Mouse (Mus musculus) large intestine, adult 2 months (tissue): Measurements from ENCODE around the gene Eps8l1. TPM values are rescaled to one million over a fixed set of nuclear protein-coding genes. Genes with fewer than 3 reads are reported as not detected.
"Not testable (repeated sequence)": the region's sequence is repeated elsewhere in the genome, so short reads cannot be mapped to it uniquely, and the experiment has no call there.

Experiments used
- DNase-seq: peaks from one replicate; pipeline ENCODE4 v3.0.0-alpha.2; 2012; ENCODE audit warnings: low read depth, low spot score
- whole genome bisulfite sequencing: fragments of 180-500 bp; shearing (Covaris S2); methylation state at CpG from one replicate; pipeline ENCODE4 v1.1.7; 2018; 5-methylcytosine and 5-hydroxymethylcytosine counted together
- polyA plus RNA-seq: library from polyadenylated mRNA; depleted of rRNA; stranded (reverse); fragments of >200 nt; gene quantifications from 2 replicates; pipeline ENCODE4 v1.2.3, GENCODE M21; 2012; rRNA removed

Gene Eps8l1
- 0.81 and 1.7 TPM in 2 replicates for polyA plus RNA-seq

GRCm38 (mm10) chr7:4460576-4461434 is at the start of gene Eps8l1:
Eps8l1 (plus strand) TSS chr7:4460674.
- no peak for DNase-seq
- 42% methylated on average over 14 of the region's 16 CpGs for WGBS

- not testable (repeated sequence) for DNase-seq
- WGBS: 98% methylated on average over 15 of the region's 15 CpGs
These were observed 48.1 kb upstream of the Eps8l1 start for GRCm38 (mm10) chr7:4412406-4412805.

- DNase-seq: no peak
- 87% methylated on average over 6 of the region's 6 CpGs for WGBS
These were observed 40.8 kb upstream of the Eps8l1 start for GRCm38 (mm10) chr7:4419681-4420080.

GRCm38 (mm10) chr7:4420230-4420629 is 40.2 kb upstream of the Eps8l1 start:
- 54% methylated on average over 4 of the region's 4 CpGs for WGBS
- no peak for DNase-seq

- 70% methylated on average over 7 of the region's 7 CpGs for WGBS
- DNase-seq: peak; percentile 86
These were observed 33.1 kb upstream of the Eps8l1 start for GRCm38 (mm10) chr7:4427161-4427912.

GRCm38 (mm10) chr7:4430246-4430844 is 30.1 kb upstream of the Eps8l1 start:
- WGBS: 94% methylated on average over 9 of the region's 9 CpGs
- no peak for DNase-seq

- DNase-seq: peak; percentile 52
- WGBS: 81% methylated on average over 6 of the region's 6 CpGs
These were observed 28.9 kb upstream of the Eps8l1 start for GRCm38 (mm10) chr7:4431548-4431947.

GRCm38 (mm10) chr7:4432026-4432425 is 28.4 kb upstream of the Eps8l1 start:
- WGBS: 89% methylated on average over 8 of the region's 8 CpGs
- no peak for DNase-seq

- DNase-seq: no peak
- WGBS: 87% methylated on average over 2 of the region's 2 CpGs
These were observed 22.8 kb upstream of the Eps8l1 start for GRCm38 (mm10) chr7:4437721-4438120.

- 90% methylated on average over 10 of the region's 10 CpGs for WGBS
- no peak for DNase-seq
These were observed 19.9 kb upstream of the Eps8l1 start for GRCm38 (mm10) chr7:4440549-4440948.

GRCm38 (mm10) chr7:4445216-4445791 is 15.2 kb upstream of the Eps8l1 start, which contains the start of gene Rdh13:
Rdh13 (minus strand) TSS chr7:4445649.
- whole genome bisulfite sequencing: under 1% methylated on average over 35 of the region's 35 CpGs
- DNase-seq: peak; percentile 94

- 11% methylated on average over 1 of the region's 1 CpGs for WGBS
- DNase-seq: no peak
These were observed 13.3 kb upstream of the Eps8l1 start for GRCm38 (mm10) chr7:4447138-4447537.

GRCm38 (mm10) chr7:4448439-4448838 is 12.0 kb upstream of the Eps8l1 start:
- DNase-seq: no peak
- WGBS: 85% methylated on average over 3 of the region's 3 CpGs

GRCm38 (mm10) chr7:4449211-4449610 is 11.3 kb upstream of the Eps8l1 start:
- DNase-seq: no peak
- 4% methylated on average over 2 of the region's 2 CpGs for WGBS

GRCm38 (mm10) chr7:4452644-4453043 is 7.8 kb upstream of the Eps8l1 start:
- peak; percentile 61 for DNase-seq
- WGBS: 19% methylated on average over 4 of the region's 4 CpGs

- 3% methylated on average over 12 of the region's 12 CpGs for WGBS
- no peak for DNase-seq
These were observed 3.8 kb downstream of the Eps8l1 start for GRCm38 (mm10) chr7:4464194-4464824.

- WGBS: 74% methylated on average over 3 of the region's 3 CpGs
- DNase-seq: no peak
These were observed 7.3 kb downstream of the Eps8l1 start for GRCm38 (mm10) chr7:4467801-4468200.

- no peak for DNase-seq
- 2% methylated on average over 35 of the region's 35 CpGs for WGBS
These were observed 10.1 kb downstream of the Eps8l1 start for GRCm38 (mm10) chr7:4470275-4471178.
